Mouse (Mus musculus): ENCODE data around the gene Ccdc153. TPM values are rescaled to one million over a fixed set of nuclear protein-coding genes. Genes with fewer than 3 reads are reported as not detected.

Ccdc153 gene
- polyA plus RNA-seq, 1 experiment from 2014 or later = not detected

DNA sequence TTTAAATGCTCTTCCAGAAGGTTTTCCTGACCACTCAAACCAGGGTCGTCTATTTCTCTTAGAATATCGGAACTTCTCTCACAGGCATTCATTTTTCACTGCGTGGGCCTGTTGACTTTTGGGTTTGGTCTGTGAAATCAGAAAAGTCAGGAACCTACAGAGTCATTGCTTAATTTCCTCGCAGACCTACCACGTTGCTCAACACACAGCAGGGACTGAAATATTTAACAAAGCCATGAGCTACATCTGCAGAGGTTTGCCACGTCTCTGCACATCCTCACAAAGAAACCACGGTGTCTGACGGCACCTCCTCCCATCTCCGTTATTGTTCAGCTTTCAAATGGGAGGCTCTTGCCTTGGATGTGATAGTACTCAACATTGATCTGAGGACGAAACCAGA is 18.5 kb downstream of the Ccdc153 start:
- no peak overlapping the region for H3K4me3 ChIP-seq (ENCODE audit: low read depth, low read length)
- peaks cover 4% of the 10 kb centered on the region; the same call in 1 of the 2 replicates for H3K4me1 ChIP-seq (ENCODE audit: control insufficient read depth, insufficient read depth, low read length)
- no peak for ATAC-seq (replicated peaks; ENCODE audit: insufficient number of reproducible peaks, low FRiP score, low TSS enrichment)
- no peaks in the 10 kb centered on the region for H3K36me3 ChIP-seq (ENCODE audit: control insufficient read depth, insufficient read depth, low read length)
- H3K9ac ChIP-seq (ENCODE audit: low read depth, low read length) = no peak overlapping the region
- H3K27ac ChIP-seq (ENCODE audit: low read depth, low read length) = no peak overlapping the region
- no peak overlapping the region for H3K4me2 ChIP-seq
- no peaks in the 10 kb centered on the region for H3K9me3 ChIP-seq (replicated peaks; ENCODE audit: control insufficient read depth, low read length)
- H3K27me3 ChIP-seq (ENCODE audit: control insufficient read depth, insufficient read depth, low read length) = no peaks in the 10 kb centered on the region
- 79% methylated on average over 10 of the region's 10 CpGs for WGBS (ENCODE audit: insufficient replicate concordance)

DNA sequence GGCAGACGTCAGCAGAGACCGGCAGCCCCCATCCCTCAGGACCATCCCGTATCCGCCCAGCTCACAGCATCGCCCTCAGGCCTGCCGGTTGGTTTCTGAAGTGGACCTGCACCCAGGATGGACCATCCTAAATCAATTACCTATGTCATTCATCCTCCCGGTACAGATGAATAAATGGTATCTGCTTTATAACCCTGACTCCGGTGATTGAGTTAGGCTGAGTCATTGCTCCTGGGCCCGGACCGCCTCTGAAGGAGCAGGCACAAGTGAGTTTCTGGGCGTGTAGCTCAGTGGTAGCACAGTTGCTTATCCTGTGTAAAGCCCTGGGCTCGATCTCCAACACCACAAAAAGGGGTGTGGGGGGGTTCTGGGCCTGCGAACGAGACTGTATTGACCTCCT is 20.9 kb downstream of the Ccdc153 start:
- Histone ChIP-seq H3K27me3 (ENCODE audit: control insufficient read depth, insufficient read depth, low read length) (peaks cover 2% of the 10 kb centered on the region; the same call in 1 of the 2 replicates), H3K9ac (ENCODE audit: low read depth, low read length) (no peak overlapping the region), H3K4me2 (no peak overlapping the region), H3K4me1 (ENCODE audit: control insufficient read depth, insufficient read depth, low read length) (no peaks in the 10 kb centered on the region), H3K9me3 (replicated peaks; ENCODE audit: control insufficient read depth, low read length) (no peaks in the 10 kb centered on the region), H3K36me3 (ENCODE audit: control insufficient read depth, insufficient read depth, low read length) (no peaks in the 10 kb centered on the region), H3K27ac (ENCODE audit: low read depth, low read length) (no peak overlapping the region), H3K4me3 (ENCODE audit: low read depth, low read length) (no peak overlapping the region)
- 79% methylated on average over 14 of the region's 14 CpGs for WGBS (ENCODE audit: insufficient replicate concordance)
- no peak for ATAC-seq (replicated peaks; ENCODE audit: insufficient number of reproducible peaks, low FRiP score, low TSS enrichment)

DNA sequence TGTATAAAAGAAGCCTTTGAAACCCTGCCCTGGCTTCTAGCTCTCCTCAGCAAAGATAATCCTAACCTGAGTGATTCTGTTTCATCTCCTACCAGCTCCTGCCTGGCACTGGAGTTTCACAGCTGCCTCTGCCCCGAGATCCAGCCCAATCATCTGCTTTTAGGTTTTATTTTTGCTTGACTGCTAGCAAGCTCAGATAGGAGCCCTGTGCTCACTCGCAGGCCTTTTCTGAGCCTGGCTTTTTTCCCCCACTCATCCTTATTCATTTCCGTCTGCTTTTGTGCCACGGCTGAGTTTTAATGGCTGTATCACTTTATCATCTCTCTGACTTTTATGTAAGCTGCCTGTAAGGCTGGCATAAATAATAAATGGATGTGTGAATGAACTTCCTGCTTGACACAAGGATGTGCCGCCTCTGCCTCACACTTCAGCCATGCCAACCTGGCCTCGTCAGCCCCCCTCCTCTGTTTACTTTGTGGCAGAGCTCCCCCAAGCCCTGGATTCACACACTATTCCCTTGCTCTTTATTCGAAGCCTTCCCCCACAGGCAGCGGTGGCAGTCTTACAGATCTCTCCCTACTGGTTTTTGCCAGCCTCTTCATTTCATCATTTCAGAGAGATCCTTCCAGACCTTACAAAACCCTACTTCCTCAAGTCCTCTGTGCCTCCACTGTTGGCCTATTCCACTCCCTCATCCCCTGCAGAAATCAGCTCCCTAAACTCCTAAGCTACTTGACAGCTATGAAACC is 26.2 kb downstream of the Ccdc153 start:
- no peak for ATAC-seq (replicated peaks; ENCODE audit: insufficient number of reproducible peaks, low FRiP score, low TSS enrichment)
- Histone ChIP-seq H3K27ac (ENCODE audit: low read depth, low read length) (no peak overlapping the region), H3K9me3 (replicated peaks; ENCODE audit: control insufficient read depth, low read length) (no peaks in the 10 kb centered on the region), H3K4me2 (peak overlapping the region; percentile 88), H3K36me3 (ENCODE audit: control insufficient read depth, insufficient read depth, low read length) (no peaks in the 10 kb centered on the region), H3K4me3 (ENCODE audit: low read depth, low read length) (no peak overlapping the region; the same call in 1 of the 2 replicates), H3K4me1 (ENCODE audit: control insufficient read depth, insufficient read depth, low read length) (peaks cover 9% of the 10 kb centered on the region), H3K27me3 (ENCODE audit: control insufficient read depth, insufficient read depth, low read length) (peaks cover 2% of the 10 kb centered on the region; the same call in 1 of the 2 replicates), H3K9ac (ENCODE audit: low read depth, low read length) (no peak overlapping the region)
- WGBS (ENCODE audit: insufficient replicate concordance) = 62% methylated on average over 8 of the region's 8 CpGs

DNA sequence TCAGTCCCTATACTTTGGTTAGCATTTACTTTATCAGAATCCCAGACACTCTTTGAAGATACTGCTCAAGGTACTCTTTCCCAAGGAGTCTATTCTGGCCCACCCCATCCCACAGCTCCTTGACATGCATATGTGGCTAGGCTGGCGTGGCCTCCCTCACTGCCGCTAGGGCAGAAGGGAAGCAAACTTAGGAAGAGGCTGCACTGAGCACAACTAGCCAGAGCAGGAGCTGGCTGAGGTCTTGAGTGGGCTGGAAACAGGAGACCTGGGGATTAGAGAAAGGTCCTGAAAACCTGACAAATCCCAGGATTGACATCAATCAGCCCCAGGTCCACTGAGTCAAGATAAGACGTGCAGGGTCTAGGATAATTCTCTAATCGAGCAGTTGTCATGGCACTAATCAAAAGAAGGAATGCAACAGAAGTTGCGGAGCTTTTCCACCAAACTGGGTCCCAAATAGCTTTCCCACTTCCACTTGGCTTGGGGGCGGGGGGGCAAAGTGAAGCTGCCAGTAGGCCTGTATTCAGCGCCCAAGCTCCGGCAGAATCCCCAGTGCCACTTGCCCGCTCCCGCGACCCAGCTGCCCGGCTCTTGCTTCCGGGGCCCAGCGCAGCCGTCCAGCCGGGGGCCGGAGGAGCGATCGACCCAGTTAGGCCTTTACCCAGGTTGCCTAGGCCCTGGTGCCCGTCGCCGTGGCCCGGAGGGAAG is 27.0 kb downstream of the Ccdc153 start:
- peak overlapping the region; percentile 53 for H3K4me3 ChIP-seq (ENCODE audit: low read depth, low read length)
- peak; percentile 48; the same call in 1 of the 2 replicates for ATAC-seq (replicated peaks; ENCODE audit: insufficient number of reproducible peaks, low FRiP score, low TSS enrichment)
- H3K9me3 ChIP-seq (replicated peaks; ENCODE audit: control insufficient read depth, low read length) = no peaks in the 10 kb centered on the region
- peak overlapping the region; percentile 88 for H3K4me2 ChIP-seq
- peak overlapping the region; percentile 88 for H3K9ac ChIP-seq (ENCODE audit: low read depth, low read length)
- peaks cover 9% of the 10 kb centered on the region for H3K4me1 ChIP-seq (ENCODE audit: control insufficient read depth, insufficient read depth, low read length)
- H3K36me3 ChIP-seq (ENCODE audit: control insufficient read depth, insufficient read depth, low read length) = no peaks in the 10 kb centered on the region
- H3K27ac ChIP-seq (ENCODE audit: low read depth, low read length) = peak overlapping the region; percentile 71
- WGBS (ENCODE audit: insufficient replicate concordance) = 8% methylated on average over 23 of the region's 23 CpGs
- H3K27me3 ChIP-seq (ENCODE audit: control insufficient read depth, insufficient read depth, low read length) = peaks cover 2% of the 10 kb centered on the region; the same call in 1 of the 2 replicates

DNA sequence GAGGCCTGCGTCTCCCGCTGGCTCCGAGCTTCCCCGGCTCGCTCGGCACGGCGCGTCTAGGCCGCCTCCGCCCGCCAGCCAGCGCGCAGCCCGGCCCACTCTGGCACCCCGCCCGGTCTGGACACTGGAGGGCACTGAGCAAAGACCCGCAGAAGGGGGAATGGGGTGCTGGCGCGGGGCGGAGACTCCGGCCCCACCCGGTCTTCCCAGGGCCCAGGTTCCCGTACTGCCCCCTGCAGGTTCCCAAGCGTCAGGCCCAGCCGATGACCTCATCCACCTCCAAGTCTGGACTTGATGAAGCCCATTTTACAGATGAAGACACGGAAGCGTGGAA is 27.5 kb downstream of the Ccdc153 start:
- Histone ChIP-seq H3K4me1 (ENCODE audit: control insufficient read depth, insufficient read depth, low read length) (peaks cover 9% of the 10 kb centered on the region), H3K27me3 (ENCODE audit: control insufficient read depth, insufficient read depth, low read length) (peaks cover 2% of the 10 kb centered on the region; the same call in 1 of the 2 replicates), H3K4me2 (peak overlapping the region; percentile 88), H3K36me3 (ENCODE audit: control insufficient read depth, insufficient read depth, low read length) (no peaks in the 10 kb centered on the region), H3K9me3 (replicated peaks; ENCODE audit: control insufficient read depth, low read length) (no peaks in the 10 kb centered on the region), H3K4me3 (ENCODE audit: low read depth, low read length) (peak overlapping the region; percentile 53), H3K9ac (ENCODE audit: low read depth, low read length) (peak overlapping the region; percentile 88), H3K27ac (ENCODE audit: low read depth, low read length) (peak overlapping the region; percentile 71)
- WGBS (ENCODE audit: insufficient replicate concordance) = 5% methylated on average over 28 of the region's 28 CpGs
- ATAC-seq (replicated peaks; ENCODE audit: insufficient number of reproducible peaks, low FRiP score, low TSS enrichment) = peak; percentile 87

DNA sequence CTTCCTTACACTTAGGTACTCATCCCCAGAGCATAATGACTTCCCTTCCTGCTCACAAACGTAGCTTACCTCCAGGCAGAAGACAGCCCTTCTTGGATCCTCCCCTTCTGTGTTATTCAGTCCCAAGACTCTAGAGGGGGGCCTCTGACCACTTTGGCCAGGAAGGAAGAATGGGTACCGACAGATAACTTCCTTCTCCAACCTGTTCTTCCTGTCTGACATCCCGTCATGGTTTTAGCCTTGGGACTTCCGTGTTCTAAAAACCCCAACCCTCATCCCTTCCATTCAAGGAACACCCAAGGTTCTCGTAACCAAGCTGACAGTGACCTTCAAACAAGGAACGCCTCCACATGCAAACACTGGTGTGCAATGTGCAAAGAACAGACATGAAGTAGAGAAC is 28.0 kb downstream of the Ccdc153 start, which contains the start of gene Nlrx1:
TSS of gene Nlrx1 (minus strand) at position 168 of the 400 bp plus-strand sequence.
- H3K27me3 ChIP-seq (ENCODE audit: control insufficient read depth, insufficient read depth, low read length) = peaks cover 2% of the 10 kb centered on the region; the same call in 1 of the 2 replicates

DNA sequence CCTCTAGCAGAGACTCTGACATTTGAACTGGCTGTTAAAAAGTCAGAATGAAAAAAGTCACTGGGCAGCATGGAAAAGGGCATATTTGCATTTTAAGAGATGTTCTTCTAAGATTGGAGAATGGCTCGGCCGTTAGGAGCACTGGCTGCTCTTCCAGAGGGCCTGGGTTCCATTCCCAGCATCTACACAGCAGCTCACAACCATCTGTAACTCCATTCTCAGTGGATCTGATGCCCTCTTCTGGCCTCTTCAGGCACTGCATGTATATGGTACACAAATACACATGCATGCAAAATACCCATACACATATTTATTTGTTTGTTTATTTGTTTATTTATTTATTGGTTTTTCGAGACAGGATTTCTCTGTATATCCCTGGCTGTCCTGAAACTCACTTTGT is 28.6 kb downstream of the Ccdc153 start:
- WGBS (ENCODE audit: insufficient replicate concordance) = 77% methylated on average over 3 of the region's 3 CpGs
- no peaks in the 10 kb centered on the region for H3K9me3 ChIP-seq (replicated peaks; ENCODE audit: control insufficient read depth, low read length)
- H3K27me3 ChIP-seq (ENCODE audit: control insufficient read depth, insufficient read depth, low read length) = peaks cover 2% of the 10 kb centered on the region; the same call in 1 of the 2 replicates
- no peak overlapping the region for H3K27ac ChIP-seq (ENCODE audit: low read depth, low read length)
- no peak overlapping the region for H3K9ac ChIP-seq (ENCODE audit: low read depth, low read length)
- no peak for ATAC-seq (replicated peaks; ENCODE audit: insufficient number of reproducible peaks, low FRiP score, low TSS enrichment)
- H3K4me3 ChIP-seq (ENCODE audit: low read depth, low read length) = no peak overlapping the region; the same call in 1 of the 2 replicates
- H3K4me1 ChIP-seq (ENCODE audit: control insufficient read depth, insufficient read depth, low read length) = peaks cover 9% of the 10 kb centered on the region
- H3K36me3 ChIP-seq (ENCODE audit: control insufficient read depth, insufficient read depth, low read length) = no peaks in the 10 kb centered on the region
- H3K4me2 ChIP-seq = no peak overlapping the region

More for the DNA sequence above, 28.0 kb downstream of the Ccdc153 start, which contains the start of gene Nlrx1:
- no peaks in the 10 kb centered on the region for H3K36me3 ChIP-seq (ENCODE audit: control insufficient read depth, insufficient read depth, low read length)
- peak within 1 kb of the TSS; percentile 53 for H3K4me3 ChIP-seq (ENCODE audit: low read depth, low read length)
- no peak; the same call in 1 of the 2 replicates for ATAC-seq (replicated peaks; ENCODE audit: insufficient number of reproducible peaks, low FRiP score, low TSS enrichment)
- 74% methylated on average over 6 of the region's 6 CpGs for WGBS (ENCODE audit: insufficient replicate concordance)
- peak within 1 kb of the TSS; percentile 88 for H3K9ac ChIP-seq (ENCODE audit: low read depth, low read length)
- H3K9me3 ChIP-seq (replicated peaks; ENCODE audit: control insufficient read depth, low read length) = no peaks in the 10 kb centered on the region
- peaks cover 9% of the 10 kb centered on the region for H3K4me1 ChIP-seq (ENCODE audit: control insufficient read depth, insufficient read depth, low read length)
- H3K4me2 ChIP-seq = peak within 1 kb of the TSS; percentile 88
- H3K27ac ChIP-seq (ENCODE audit: low read depth, low read length) = peak within 1 kb of the TSS; percentile 71

DNA sequence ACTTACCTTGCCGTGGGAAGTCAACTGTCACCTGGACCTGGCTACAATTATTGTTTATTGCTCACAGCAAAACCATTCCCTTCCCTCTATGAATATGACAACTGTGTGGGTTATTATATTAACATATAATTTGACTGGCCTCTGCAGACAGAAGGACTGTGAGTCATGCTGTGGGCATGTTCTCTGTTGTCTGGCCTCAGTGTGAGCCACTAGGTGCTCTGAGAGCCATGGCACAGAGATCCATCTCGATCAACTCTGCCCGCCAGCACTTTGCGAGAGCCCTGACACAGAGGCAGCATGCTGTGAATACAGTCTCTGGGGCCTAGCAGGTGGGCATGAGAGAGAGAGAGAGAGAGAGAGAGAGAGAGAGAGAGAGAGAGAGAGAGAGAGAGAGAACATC is 29.5 kb downstream of the Ccdc153 start:
- ATAC-seq (replicated peaks; ENCODE audit: insufficient number of reproducible peaks, low FRiP score, low TSS enrichment) = no peak
- WGBS (ENCODE audit: insufficient replicate concordance) = 80% methylated on average over 4 of the region's 4 CpGs

More for the DNA sequence above, 29.5 kb downstream of the Ccdc153 start:
- peaks cover 9% of the 10 kb centered on the region for H3K4me1 ChIP-seq (ENCODE audit: control insufficient read depth, insufficient read depth, low read length)
- H3K27ac ChIP-seq (ENCODE audit: low read depth, low read length) = no peak overlapping the region
- H3K9me3 ChIP-seq (replicated peaks; ENCODE audit: control insufficient read depth, low read length) = no peaks in the 10 kb centered on the region
- H3K4me3 ChIP-seq (ENCODE audit: low read depth, low read length) = no peak overlapping the region
- H3K4me2 ChIP-seq = no peak overlapping the region
- H3K36me3 ChIP-seq (ENCODE audit: control insufficient read depth, insufficient read depth, low read length) = no peaks in the 10 kb centered on the region
- H3K9ac ChIP-seq (ENCODE audit: low read depth, low read length) = no peak overlapping the region
- H3K27me3 ChIP-seq (ENCODE audit: control insufficient read depth, insufficient read depth, low read length) = no peaks in the 10 kb centered on the region
